Mouse (Mus musculus) liver, embryonic 14.5 days (tissue): ENCODE data around the gene Atf7.

ENCODE experiments used
- CTCF ChIP-seq: IDR thresholded peaks from 2 replicates; pipeline ENCODE4 v1.5.1; 2016; ENCODE audit warnings: antibody characterized with exemption, low read depth, control low read depth
- EP300 ChIP-seq: IDR thresholded peaks from 2 replicates; pipeline ENCODE4 v1.6.1; 2016; ENCODE audit warnings: antibody characterized with exemption, low read depth

DNA sequence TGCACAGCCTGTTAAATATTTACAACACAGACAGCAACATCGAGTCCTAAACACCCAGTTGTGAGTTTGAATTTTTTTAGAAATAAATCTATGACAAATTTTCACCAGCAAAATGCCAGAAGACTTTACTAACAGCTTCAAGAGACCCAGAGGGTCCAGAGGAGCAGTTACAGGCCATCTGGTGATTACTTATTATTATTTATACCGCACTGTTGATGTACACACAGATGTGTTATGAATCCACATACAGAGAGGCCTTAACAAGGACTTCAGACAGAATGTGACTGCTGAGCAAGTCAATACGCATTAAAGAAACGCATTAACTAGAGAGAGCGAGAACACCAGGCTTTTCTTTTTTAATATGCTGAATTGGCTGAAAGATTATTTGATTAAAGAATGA lies 39.8 kb downstream of the Atf7 start:
- TF ChIP-seq EP300 (no peak), CTCF (no peak)
